Mouse (Mus musculus): ENCODE data around the gene Pdf. TPM values are rescaled to one million over a fixed set of nuclear protein-coding genes. Genes with fewer than 3 reads are reported as not detected.
A peak's percentile ranks its signal among the peaks of the same experiment; 100 is the strongest.

Pdf gene
- total RNA-seq, 1 experiment, result 16.1 TPM

DNA sequence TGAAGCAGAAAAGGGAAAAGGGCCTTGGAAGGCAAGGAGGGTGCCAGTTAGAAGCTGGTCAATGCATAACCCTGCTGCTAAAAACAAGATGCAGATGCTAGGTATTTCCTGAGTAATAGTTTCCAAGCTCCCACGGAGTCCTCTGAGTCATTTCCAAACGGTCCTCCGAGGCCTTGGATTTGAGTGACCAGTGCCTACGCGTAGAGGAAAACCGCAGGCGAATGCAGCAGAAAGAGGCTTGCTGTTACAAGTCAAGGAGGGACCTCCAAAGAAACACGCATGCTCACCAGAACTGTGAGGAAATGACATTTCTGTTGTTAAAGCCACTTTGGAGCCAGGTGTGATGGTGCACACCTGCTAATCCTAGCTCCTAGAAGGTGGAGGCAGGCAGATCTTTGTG, 24.9 kb downstream of the Pdf start:
- H3K4me1 ChIP-seq (ENCODE audit: control insufficient read depth in 2 of 2, insufficient read depth in 2 of 2, low read length in 2 of 2, poor library complexity in 1 of 2), result no peaks in the 10 kb centered on the region; a peak in 1 of 4 replicates
- no peak for DNase-seq (ENCODE audit: low read depth, low spot score)
- no peaks in the 10 kb centered on the region for H3K9me3 ChIP-seq (ENCODE audit: control insufficient read depth, insufficient read depth, low read depth, low read length)
- no peaks in the 10 kb centered on the region for H3K36me3 ChIP-seq (ENCODE audit: control insufficient read depth, insufficient read depth, low read length, poor library complexity, severe bottlenecking)
- in situ Hi-C loops (cut with MboI; ENCODE audit: low sequenced_read_pairs in 2 of 2, unreplicated experiment in 2 of 2), result no loop called here
- no peak overlapping the region for H3K27ac ChIP-seq (ENCODE audit: insufficient read depth, low read depth, low read length, poor library complexity, severe bottlenecking)
- no peak overlapping the region for H3K4me3 ChIP-seq (ENCODE audit: insufficient read depth in 1 of 2, low read depth in 1 of 2, low read length in 2 of 2, poor library complexity in 1 of 2, severe bottlenecking in 1 of 2)
- TF ChIP-seq ZNF384 (IDR thresholded peaks at IDR 0.05; ENCODE audit: low read depth, low read length) (no peak), ZC3H11A (IDR thresholded peaks at IDR 0.05; ENCODE audit: borderline replicate concordance, low read depth, low read length) (no peak), HCFC1 (IDR thresholded peaks at IDR 0.05; ENCODE audit: borderline replicate concordance, insufficient read depth, low read length) (no peak), CHD2 (IDR thresholded peaks at IDR 0.05; ENCODE audit: low read depth, low read length) (no peak), MAFK (IDR thresholded peaks at IDR 0.05; ENCODE audit: insufficient read depth, low read depth, low read length) (no peak)
- no peak overlapping the region for H3K9ac ChIP-seq (ENCODE audit: insufficient read depth, low read depth, low read length, poor library complexity, severe bottlenecking)

DNA sequence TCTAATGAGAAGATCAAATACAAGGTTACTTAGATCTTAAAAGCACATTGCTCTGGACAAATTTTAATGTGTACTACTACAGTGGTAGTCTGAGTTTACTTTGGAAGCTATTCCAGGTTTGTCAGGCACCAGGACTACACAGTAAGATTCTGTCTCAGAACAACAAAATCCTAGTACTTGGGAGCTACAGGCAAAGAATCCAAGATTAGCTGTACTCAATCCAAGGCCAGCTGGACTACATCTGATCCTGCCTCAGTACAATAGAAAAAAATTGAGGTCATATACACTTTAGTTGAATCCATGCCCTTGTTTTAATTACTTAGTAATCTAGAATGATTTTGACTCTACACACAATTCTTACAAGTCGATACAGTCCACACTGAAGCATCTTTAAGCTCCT, 33.5 kb downstream of the Pdf start:
- no peaks in the 10 kb centered on the region for H3K9me3 ChIP-seq (ENCODE audit: control insufficient read depth, insufficient read depth, low read depth, low read length)
- no peak overlapping the region for H3K4me3 ChIP-seq (ENCODE audit: insufficient read depth in 1 of 2, low read depth in 1 of 2, low read length in 2 of 2, poor library complexity in 1 of 2, severe bottlenecking in 1 of 2)
- TF ChIP-seq CHD2 (IDR thresholded peaks at IDR 0.05; ENCODE audit: low read depth, low read length) (no peak), HCFC1 (IDR thresholded peaks at IDR 0.05; ENCODE audit: borderline replicate concordance, insufficient read depth, low read length) (no peak), MAFK (IDR thresholded peaks at IDR 0.05; ENCODE audit: insufficient read depth, low read depth, low read length) (no peak), ZNF384 (IDR thresholded peaks at IDR 0.05; ENCODE audit: low read depth, low read length) (no peak), ZC3H11A (IDR thresholded peaks at IDR 0.05; ENCODE audit: borderline replicate concordance, low read depth, low read length) (no peak)
- in situ Hi-C loops (cut with MboI; ENCODE audit: low sequenced_read_pairs in 2 of 2, unreplicated experiment in 2 of 2), result no loop called here
- peaks cover 15% of the 10 kb centered on the region for H3K36me3 ChIP-seq (ENCODE audit: control insufficient read depth, insufficient read depth, low read length, poor library complexity, severe bottlenecking)
- no peaks in the 10 kb centered on the region for H3K4me1 ChIP-seq (ENCODE audit: control insufficient read depth in 2 of 2, insufficient read depth in 2 of 2, low read length in 2 of 2, poor library complexity in 1 of 2)
- H3K27ac ChIP-seq (ENCODE audit: insufficient read depth, low read depth, low read length, poor library complexity, severe bottlenecking), result no peak overlapping the region
- no peak overlapping the region for H3K9ac ChIP-seq (ENCODE audit: insufficient read depth, low read depth, low read length, poor library complexity, severe bottlenecking)
- DNase-seq (ENCODE audit: low read depth, low spot score), result no peak

DNA sequence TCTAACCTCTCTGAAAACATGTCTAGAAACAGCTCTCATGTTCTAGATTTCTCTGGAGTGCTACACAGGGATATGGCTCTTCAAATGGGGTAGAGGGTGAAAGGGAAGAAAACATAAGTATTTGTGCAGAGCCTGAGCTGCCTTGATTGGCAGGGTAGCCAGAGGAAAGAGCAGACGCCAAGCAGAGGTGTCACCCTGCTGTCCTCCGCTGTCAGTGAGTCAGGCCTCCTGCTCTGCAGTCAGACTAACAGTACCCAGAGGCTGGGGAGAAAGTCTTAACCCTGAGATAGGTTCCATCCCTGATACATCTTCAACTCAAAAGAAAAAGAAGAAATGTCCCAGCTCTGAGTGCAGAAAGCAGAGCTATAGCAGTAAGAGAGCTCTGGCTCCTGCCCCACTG, 35.7 kb downstream of the Pdf start:
- Histone ChIP-seq H3K4me3 (ENCODE audit: insufficient read depth in 1 of 2, low read depth in 1 of 2, low read length in 2 of 2, poor library complexity in 1 of 2, severe bottlenecking in 1 of 2) (no peak overlapping the region), H3K27ac (ENCODE audit: insufficient read depth, low read depth, low read length, poor library complexity, severe bottlenecking) (no peak overlapping the region), H3K9me3 (ENCODE audit: control insufficient read depth, insufficient read depth, low read depth, low read length) (no peaks in the 10 kb centered on the region), H3K9ac (ENCODE audit: insufficient read depth, low read depth, low read length, poor library complexity, severe bottlenecking) (no peak overlapping the region), H3K36me3 (ENCODE audit: control insufficient read depth, insufficient read depth, low read length, poor library complexity, severe bottlenecking) (peaks cover 30% of the 10 kb centered on the region), H3K4me1 (ENCODE audit: control insufficient read depth in 2 of 2, insufficient read depth in 2 of 2, low read length in 2 of 2, poor library complexity in 1 of 2) (no peaks in the 10 kb centered on the region)
- in situ Hi-C loops (cut with MboI; ENCODE audit: low sequenced_read_pairs in 2 of 2, unreplicated experiment in 2 of 2), result no loop called here
- TF ChIP-seq MAFK (IDR thresholded peaks at IDR 0.05; ENCODE audit: insufficient read depth, low read depth, low read length) (no peak), HCFC1 (IDR thresholded peaks at IDR 0.05; ENCODE audit: borderline replicate concordance, insufficient read depth, low read length) (no peak), CHD2 (IDR thresholded peaks at IDR 0.05; ENCODE audit: low read depth, low read length) (no peak), ZNF384 (IDR thresholded peaks at IDR 0.05; ENCODE audit: low read depth, low read length) (no peak), ZC3H11A (IDR thresholded peaks at IDR 0.05; ENCODE audit: borderline replicate concordance, low read depth, low read length) (no peak)
- DNase-seq (ENCODE audit: low read depth, low spot score), result no peak

DNA sequence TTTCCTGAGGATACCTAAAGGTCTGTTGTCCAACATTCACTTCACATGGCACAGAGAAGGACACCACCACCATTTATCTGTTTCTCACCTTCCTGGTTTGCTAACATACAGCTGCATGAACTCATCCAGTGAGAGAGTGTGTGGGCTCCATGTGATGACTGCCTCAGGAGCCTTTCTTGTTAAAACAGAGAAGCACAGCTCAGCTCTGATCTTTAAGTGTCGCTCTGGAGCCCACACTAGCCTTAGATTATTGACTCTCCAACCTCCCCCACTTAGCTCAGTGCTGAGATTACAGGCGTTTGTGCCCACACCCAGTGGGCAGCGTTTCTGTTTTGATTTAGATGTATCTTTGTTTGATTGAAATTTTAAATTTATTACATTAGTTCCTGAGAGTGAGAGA, 40.6 kb downstream of the Pdf start:
- Histone ChIP-seq H3K4me3 (ENCODE audit: insufficient read depth in 1 of 2, low read depth in 1 of 2, low read length in 2 of 2, poor library complexity in 1 of 2, severe bottlenecking in 1 of 2) (no peak overlapping the region), H3K4me1 (ENCODE audit: control insufficient read depth in 2 of 2, insufficient read depth in 2 of 2, low read length in 2 of 2, poor library complexity in 1 of 2) (no peaks in the 10 kb centered on the region), H3K27ac (ENCODE audit: insufficient read depth, low read depth, low read length, poor library complexity, severe bottlenecking) (no peak overlapping the region), H3K36me3 (ENCODE audit: control insufficient read depth, insufficient read depth, low read length, poor library complexity, severe bottlenecking) (peaks cover 45% of the 10 kb centered on the region), H3K9ac (ENCODE audit: insufficient read depth, low read depth, low read length, poor library complexity, severe bottlenecking) (no peak overlapping the region), H3K9me3 (ENCODE audit: control insufficient read depth, insufficient read depth, low read depth, low read length) (no peaks in the 10 kb centered on the region)
- in situ Hi-C loops (cut with MboI; ENCODE audit: low sequenced_read_pairs in 2 of 2, unreplicated experiment in 2 of 2), result no loop called here
- no peak for DNase-seq (ENCODE audit: low read depth, low spot score)
- no peak for TF ChIP-seq ZNF384 (IDR thresholded peaks at IDR 0.05; ENCODE audit: low read depth, low read length)
- TF ChIP-seq MAFK (IDR thresholded peaks at IDR 0.05; ENCODE audit: insufficient read depth, low read depth, low read length), result no peak

DNA sequence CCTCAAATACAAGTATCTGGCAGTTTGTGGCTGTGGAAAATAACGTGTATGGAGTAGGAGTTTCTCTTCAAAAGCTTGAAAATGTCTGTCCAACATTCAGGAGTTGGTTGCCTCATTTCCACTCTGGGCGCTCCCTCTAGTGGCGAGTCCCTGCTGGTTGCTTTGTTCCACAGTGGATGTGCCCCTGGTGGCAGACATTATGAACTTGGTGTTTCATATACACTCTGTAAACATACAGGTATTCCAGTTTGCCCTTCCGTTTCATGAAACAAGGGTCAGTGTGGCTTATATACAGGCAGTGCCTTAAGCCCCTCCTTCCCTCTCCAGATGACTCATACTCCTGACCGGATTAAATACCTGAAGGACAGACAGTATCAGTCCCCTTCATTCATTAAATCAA, 45.9 kb downstream of the Pdf start:
- H3K4me3 ChIP-seq (ENCODE audit: insufficient read depth in 1 of 2, low read depth in 1 of 2, low read length in 2 of 2, poor library complexity in 1 of 2, severe bottlenecking in 1 of 2), result no peak overlapping the region
- H3K27ac ChIP-seq (ENCODE audit: insufficient read depth, low read depth, low read length, poor library complexity, severe bottlenecking), result no peak overlapping the region
- DNase-seq (ENCODE audit: low read depth, low spot score), result peak; percentile 79
- in situ Hi-C loops (cut with MboI; ENCODE audit: low sequenced_read_pairs in 2 of 2, unreplicated experiment in 2 of 2), result no loop called here
- 0 out of 2 replicates have a peak, but pooled peaks have one; percentile 50 for TF ChIP-seq HCFC1 (IDR thresholded peaks at IDR 0.05; ENCODE audit: borderline replicate concordance, insufficient read depth, low read length)
- no peak for TF ChIP-seq CHD2 (IDR thresholded peaks at IDR 0.05; ENCODE audit: low read depth, low read length)
- 0 out of 2 replicates have a peak, but pooled peaks have one; percentile 44 for TF ChIP-seq ZNF384 (IDR thresholded peaks at IDR 0.05; ENCODE audit: low read depth, low read length)
- peak; percentile 52; the same call in 1 of the 2 replicates for TF ChIP-seq ZC3H11A (IDR thresholded peaks at IDR 0.05; ENCODE audit: borderline replicate concordance, low read depth, low read length)
- no peak overlapping the region for H3K9ac ChIP-seq (ENCODE audit: insufficient read depth, low read depth, low read length, poor library complexity, severe bottlenecking)
- H3K4me1 ChIP-seq (ENCODE audit: control insufficient read depth in 2 of 2, insufficient read depth in 2 of 2, low read length in 2 of 2, poor library complexity in 1 of 2), result no peaks in the 10 kb centered on the region
- no peaks in the 10 kb centered on the region for H3K9me3 ChIP-seq (ENCODE audit: control insufficient read depth, insufficient read depth, low read depth, low read length)
- H3K36me3 ChIP-seq (ENCODE audit: control insufficient read depth, insufficient read depth, low read length, poor library complexity, severe bottlenecking), result peaks cover 14% of the 10 kb centered on the region

Measured in ES-E14 (cell line).